Mouse (Mus musculus): ENCODE results near the gene Samd4b. TPM values are rescaled to one million over a fixed set of nuclear protein-coding genes. Genes with fewer than 3 reads are reported as not detected.

Gene Samd4b
- total RNA-seq, 2 experiments from 2014 or later: 74.9 to 78.9 TPM

DNA sequence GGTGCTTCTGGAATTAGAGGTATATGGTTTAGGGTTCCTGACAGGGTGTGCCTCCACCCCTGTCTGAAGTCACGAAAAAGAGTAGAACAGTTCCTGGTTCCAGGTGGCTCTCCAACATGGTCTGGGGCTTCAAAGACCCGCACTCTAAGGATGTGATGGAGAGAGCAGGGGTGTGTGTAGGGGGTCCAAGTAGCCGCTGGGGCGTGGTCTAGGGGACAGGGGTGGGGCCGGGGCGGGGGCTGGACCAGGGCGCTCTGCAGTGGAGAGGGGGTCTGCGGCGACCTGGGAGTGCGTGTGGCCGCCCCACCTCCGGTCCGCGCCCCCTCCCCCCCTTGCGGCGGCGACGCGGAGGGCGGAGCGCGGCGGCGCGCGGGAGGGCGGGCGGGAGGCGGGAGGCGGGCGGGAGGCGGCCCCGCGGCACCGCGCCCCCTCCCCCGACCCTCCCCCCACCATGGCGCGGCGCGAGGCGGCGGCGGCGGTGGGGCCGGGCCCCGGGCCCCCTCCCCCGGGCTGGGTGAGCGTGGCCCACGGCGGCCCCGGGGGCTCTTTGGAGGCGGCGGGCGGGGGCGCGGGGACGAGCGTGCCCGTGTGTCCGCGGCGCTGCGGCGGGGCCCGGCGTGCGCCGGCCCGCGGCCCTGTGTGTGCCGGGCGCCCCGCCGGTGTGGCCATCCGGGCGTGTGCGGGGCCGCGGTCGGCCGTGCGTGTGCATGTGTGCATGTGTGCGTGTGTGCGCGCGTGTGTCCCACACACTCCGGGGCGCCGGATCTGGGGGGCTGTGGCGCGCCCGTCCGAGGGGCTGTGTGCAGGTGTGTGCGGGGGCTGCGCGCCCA, 146.2 kb downstream of the Samd4b start, which contains the start of gene Lrfn1:
Gene Lrfn1, plus strand, starts transcription at position 450 of the 830 bp plus-strand sequence.
- H3K4me3 ChIP-seq: peak within 1 kb of the TSS; percentile 67
- intact Hi-C loops (cut with DNase I): loop anchor here (2.0 kb wide), 1 partner anchor 37 kb away; no protein-coding TSS in a partner anchor
- H3K27ac ChIP-seq: peak within 1 kb of the TSS; percentile 79
- TF ChIP-seq CTCF (IDR thresholded peaks at IDR 0.05): no peak
- peak in 1 of 2 experiments; percentile 42 for DNase-seq (ENCODE audit: extremely low spot score in 1 of 2, low spot score in 2 of 2)

DNA sequence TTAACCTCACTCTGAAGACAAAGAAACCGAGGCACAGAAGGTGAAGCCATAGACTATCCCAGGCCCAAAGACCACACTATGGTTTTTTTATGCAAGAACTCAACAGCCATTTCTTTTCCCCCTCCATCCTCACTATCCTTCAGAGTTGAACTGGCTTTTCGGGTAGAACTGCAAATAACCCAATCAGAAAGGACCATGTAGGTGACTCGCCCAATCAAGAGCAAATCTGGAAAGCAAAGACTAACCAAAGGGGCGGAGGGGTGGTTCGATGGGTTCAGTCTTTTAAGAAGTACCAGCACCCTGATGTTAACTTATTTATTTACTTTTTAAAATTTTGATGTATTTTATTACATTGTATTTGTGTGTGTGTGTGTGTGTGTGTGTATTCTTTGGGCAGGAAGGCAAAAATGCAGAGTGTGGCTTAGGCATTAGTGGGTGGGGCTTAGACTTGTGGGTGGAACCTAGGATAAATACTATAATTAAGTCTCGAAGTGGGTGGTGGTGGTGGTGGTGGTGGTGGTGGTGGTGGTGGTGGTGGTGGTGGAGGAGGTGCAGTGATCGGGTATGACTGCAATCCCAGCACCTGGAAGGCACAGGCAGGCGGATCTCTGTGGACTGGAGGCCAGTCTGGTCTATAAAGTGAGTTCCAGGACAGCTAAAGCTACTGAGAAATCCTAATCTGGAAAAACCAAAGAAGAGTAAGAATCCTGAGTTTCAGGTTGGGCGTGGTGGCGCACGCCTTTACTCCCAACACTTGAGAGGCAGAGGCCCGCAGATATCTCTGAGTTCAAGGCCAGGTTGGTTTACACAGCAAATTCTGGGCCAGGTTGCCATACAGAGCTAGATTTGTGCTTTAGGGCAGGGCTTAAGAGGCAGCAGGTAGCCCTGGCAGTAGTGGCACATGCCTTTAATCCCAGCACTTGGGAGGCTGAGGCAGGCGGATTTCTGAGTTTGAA, 149.8 kb downstream of the Samd4b start:
- intact Hi-C loops (cut with DNase I): no loop called here
- no peak for TF ChIP-seq CTCF (IDR thresholded peaks at IDR 0.05)
- Histone ChIP-seq H3K4me3 (no peak overlapping the region), H3K27ac (no peak overlapping the region)
- DNase-seq (ENCODE audit: extremely low spot score in 1 of 2, low spot score in 2 of 2): no peak

DNA sequence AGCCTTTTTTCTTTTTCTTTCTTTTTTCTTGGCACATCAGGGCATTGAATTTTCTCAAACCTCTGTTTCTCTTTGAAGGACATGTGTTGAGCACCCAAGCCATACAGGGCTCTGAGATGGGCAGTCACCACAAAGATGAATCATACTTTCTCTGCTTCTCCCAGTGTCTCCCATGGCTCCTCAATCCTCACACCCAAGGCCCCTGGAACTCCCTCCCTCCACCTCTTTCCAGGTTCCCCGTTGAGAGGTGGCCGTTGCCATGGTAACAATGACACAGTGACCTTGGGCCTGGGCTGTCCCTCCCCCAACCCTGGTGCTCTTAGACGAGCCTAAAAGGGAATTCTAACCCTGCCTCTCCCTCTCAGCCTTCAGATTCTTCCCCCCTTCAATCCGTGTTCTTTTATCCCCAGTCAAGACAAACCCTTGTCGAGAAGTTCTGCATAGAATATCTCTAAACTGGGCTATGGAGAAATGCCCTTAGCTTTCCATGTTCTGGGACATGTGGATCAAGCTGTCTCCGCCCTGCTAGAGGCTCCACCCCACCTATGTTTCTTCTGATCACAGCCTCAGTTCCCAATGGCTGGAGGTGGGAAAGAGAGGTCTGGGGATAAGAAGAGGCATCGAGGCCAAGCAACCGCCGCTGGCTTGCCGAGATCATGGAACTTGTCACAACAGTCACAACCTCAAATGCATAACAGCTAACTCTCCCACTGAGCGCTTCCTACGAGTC, 150.7 kb downstream of the Samd4b start:
- Histone ChIP-seq H3K4me3 (no peak overlapping the region), H3K27ac (no peak overlapping the region)
- DNase-seq (ENCODE audit: extremely low spot score in 1 of 2, low spot score in 2 of 2): no peak
- TF ChIP-seq CTCF (IDR thresholded peaks at IDR 0.05): no peak
- intact Hi-C loops (cut with DNase I): no loop called here

DNA sequence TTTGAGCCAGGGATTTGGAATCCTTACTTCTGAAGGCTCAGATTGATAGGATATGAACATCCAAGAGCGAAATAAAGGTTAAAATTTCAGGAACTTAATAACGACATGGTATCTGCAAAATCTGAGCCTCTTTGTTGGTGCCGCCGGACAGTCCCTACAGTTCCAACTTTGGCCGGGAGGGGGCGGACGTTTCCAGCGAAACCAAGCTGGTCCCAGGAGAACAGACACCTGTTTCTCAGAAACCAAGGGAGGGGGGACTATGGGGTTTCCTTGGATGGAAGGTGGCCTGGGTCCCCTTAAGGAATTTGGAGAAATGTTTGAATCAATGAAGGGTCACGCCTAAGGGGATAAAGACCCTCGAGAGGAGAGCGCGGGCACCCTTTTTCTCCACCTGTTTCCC, 151.5 kb downstream of the Samd4b start:
- intact Hi-C loops (cut with DNase I): loop anchor here (1.0 kb wide), 2 partner anchors 82 to 155 kb away; no protein-coding TSS in a partner anchor
- peak; percentile 79 to 89 for DNase-seq (ENCODE audit: extremely low spot score in 1 of 2, low spot score in 2 of 2)
- TF ChIP-seq CTCF (IDR thresholded peaks at IDR 0.05): peak; percentile 82
- Histone ChIP-seq H3K4me3 (no peak overlapping the region), H3K27ac (no peak overlapping the region)

DNA sequence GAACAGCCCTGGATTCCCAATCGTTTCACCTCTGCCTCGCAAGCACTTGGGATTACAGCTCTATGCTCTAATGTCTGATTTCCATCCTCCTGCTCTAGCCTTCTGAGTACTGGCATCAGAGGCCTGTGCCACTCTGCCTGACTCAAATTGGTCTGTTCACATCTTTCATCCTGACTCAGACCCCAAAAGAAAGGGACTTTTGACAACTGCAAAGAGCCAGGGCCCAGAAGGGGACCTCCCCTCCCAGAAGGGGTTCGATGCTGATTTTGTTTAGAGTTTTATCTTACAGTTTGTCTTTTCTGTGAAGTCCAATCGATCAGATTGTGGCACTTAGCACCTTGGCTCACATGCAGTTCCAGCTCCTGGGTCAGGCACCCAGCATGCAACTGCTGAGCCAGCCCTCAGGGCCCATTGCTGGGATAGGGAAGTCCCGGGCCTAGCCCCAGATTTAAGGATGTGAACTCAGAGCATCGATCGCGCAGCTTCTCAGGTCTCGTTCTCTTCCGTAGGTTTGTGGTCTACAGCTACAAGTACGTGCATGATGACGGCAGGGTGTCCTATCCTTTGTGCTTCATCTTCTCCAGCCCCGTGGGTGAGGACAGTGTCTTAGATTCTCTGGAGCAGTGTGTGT, 153.5 kb downstream of the Samd4b start:
- no peak for TF ChIP-seq CTCF (IDR thresholded peaks at IDR 0.05)
- Histone ChIP-seq H3K27ac (no peak overlapping the region), H3K4me3 (no peak overlapping the region)
- intact Hi-C loops (cut with DNase I): loop anchor here (2.0 kb wide), 1 partner anchor 282 kb away; no protein-coding TSS in a partner anchor
- no peak for DNase-seq (ENCODE audit: extremely low spot score in 1 of 2, low spot score in 2 of 2)

DNA sequence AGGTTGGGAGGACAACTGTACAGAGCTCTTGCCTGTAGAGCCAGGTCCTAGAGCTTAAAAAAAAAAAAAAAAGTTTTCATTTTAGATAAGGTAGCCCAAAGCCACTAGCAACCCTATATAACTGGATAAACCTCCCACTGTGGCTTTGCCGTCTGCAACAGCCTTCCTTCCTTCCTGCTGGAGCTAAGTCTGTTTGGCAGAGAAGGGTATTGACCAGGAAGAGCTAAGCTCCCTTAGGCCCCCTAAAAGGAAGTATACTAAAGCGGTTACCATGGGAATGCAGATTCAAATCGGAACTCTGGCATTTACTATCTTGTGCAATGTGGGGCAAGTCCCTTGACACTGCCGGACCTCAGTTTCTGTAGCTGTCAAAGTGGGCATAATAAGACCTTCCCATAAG, 155.3 kb downstream of the Samd4b start:
- Histone ChIP-seq H3K4me3 (no peak overlapping the region), H3K27ac (no peak overlapping the region)
- intact Hi-C loops (cut with DNase I): no loop called here
- no peak for TF ChIP-seq CTCF (IDR thresholded peaks at IDR 0.05)
- DNase-seq (ENCODE audit: extremely low spot score in 1 of 2, low spot score in 2 of 2): no peak

DNA sequence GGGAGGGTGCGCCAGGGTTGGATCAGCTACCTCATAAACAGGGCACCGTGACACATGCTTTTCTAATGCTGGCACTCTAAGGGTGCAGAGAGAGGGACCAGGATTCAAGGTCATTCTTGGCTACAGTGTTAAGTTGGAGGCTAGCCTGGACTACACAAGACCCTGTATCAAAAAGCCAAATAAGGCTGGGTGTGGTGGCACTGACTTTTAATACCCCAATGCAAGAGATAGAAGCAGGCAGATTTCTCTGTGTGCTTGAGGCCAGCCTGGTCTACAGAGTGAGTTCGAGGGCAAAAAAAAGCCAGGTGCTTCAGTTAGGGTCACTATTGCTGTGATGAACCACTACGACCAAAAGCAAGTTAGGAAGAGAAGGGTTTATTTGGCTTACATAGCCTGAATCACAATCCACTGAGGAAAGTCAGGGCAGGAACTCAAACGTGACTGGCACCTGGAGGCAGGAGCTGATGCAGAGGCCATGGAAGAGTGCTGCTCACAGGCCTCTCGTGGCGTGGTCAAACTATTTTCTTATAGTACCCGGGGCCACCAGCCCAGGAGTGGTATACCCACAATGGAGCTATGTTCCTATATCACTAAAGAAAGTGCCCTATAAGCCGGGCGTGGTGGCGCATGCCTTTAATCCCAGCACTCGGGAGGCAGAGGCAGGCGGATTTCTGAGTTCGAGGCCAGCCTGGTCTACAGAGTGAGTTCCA, 156.0 kb downstream of the Samd4b start:
- intact Hi-C loops (cut with DNase I): no loop called here
- TF ChIP-seq CTCF (IDR thresholded peaks at IDR 0.05): no peak
- Histone ChIP-seq H3K4me3 (no peak overlapping the region), H3K27ac (no peak overlapping the region)
- no peak for DNase-seq (ENCODE audit: extremely low spot score in 1 of 2, low spot score in 2 of 2)

DNA sequence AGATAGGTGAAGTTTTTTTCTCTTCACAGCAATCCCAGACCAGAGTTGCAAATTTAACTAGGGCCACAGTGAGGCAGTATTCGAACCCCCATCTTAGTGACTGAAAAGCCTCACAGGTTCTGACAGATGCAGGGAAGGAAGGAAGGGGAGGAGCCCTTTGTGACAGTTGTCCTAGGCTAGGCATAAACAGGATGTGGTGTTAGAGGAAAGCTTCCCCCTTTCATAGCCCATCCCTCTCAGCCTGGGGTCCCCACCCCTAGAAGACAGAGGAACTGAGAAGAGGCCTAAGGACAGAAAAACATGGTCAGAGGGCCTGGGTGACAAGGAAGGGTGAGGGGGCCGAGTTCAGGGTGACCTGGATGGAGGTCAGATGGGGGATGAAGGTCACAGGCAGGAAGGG, 157.2 kb downstream of the Samd4b start:
- H3K4me3 ChIP-seq: no peak overlapping the region
- H3K27ac ChIP-seq: no peak overlapping the region
- no peak for TF ChIP-seq CTCF (IDR thresholded peaks at IDR 0.05)
- no peak for DNase-seq (ENCODE audit: extremely low spot score in 1 of 2, low spot score in 2 of 2)
- intact Hi-C loops (cut with DNase I): no loop called here

DNA sequence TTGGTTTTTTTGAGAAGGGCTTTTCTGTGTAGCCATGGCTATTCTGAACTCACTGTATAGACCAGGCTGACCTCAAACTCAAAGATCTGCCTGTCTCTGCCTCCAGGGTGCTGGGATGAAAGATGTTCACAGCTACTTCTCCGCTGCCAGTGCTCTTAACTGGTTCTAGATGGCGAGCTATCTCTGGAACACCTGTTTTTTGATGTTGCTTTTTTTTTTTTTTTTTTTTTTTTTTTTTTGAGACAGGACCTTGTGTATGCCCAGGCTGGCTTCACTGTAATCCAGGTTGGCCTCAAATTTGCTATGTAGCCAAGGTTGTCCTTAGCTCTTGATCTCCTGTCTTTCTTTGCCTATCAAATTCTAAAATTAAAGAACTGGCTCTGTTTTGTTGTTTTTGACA, 159.2 kb downstream of the Samd4b start:
- no peak for DNase-seq (ENCODE audit: extremely low spot score in 1 of 2, low spot score in 2 of 2)
- no peak for TF ChIP-seq CTCF (IDR thresholded peaks at IDR 0.05)
- Histone ChIP-seq H3K27ac (no peak overlapping the region), H3K4me3 (no peak overlapping the region)
- intact Hi-C loops (cut with DNase I): no loop called here

DNA sequence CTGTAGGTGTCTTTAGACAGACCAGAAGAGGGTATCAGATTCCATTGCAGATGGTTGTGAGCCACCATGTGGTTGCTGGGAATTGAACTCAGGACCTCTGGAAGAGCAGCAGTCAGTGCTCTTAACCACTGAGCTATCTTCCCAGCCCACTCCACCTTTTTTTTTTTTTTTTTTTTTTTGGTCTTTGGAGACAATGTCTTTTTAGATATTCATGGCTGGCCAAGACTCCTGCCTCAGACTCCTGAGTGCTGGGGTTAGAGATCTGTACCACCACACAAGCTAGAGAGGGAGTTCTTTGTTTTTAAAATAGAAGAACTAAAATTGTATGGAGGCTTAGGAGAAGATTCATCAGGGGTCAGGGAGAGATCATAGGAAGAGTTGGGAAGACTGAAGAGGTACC, 160.0 kb downstream of the Samd4b start:
- H3K4me3 ChIP-seq: no peak overlapping the region
- no peak for TF ChIP-seq CTCF (IDR thresholded peaks at IDR 0.05)
- intact Hi-C loops (cut with DNase I): loop anchor here (2.0 kb wide), 2 partner anchors 45 to 163 kb away; partner anchors contain the start of genes Med29 and Paf1
- DNase-seq (ENCODE audit: extremely low spot score in 1 of 2, low spot score in 2 of 2): no peak
- no peak overlapping the region for H3K27ac ChIP-seq

All from left cerebral cortex, adult 2 months (tissue).